Mouse (Mus musculus): ENCODE measurements around the gene Arhgap27. TPM values are rescaled to one million over a fixed set of nuclear protein-coding genes. Genes with fewer than 3 reads are reported as not detected.

The Arhgap27 gene
- total RNA-seq (2023), result 100 to 1,000 TPM; 109 to 119 TPM

DNA sequence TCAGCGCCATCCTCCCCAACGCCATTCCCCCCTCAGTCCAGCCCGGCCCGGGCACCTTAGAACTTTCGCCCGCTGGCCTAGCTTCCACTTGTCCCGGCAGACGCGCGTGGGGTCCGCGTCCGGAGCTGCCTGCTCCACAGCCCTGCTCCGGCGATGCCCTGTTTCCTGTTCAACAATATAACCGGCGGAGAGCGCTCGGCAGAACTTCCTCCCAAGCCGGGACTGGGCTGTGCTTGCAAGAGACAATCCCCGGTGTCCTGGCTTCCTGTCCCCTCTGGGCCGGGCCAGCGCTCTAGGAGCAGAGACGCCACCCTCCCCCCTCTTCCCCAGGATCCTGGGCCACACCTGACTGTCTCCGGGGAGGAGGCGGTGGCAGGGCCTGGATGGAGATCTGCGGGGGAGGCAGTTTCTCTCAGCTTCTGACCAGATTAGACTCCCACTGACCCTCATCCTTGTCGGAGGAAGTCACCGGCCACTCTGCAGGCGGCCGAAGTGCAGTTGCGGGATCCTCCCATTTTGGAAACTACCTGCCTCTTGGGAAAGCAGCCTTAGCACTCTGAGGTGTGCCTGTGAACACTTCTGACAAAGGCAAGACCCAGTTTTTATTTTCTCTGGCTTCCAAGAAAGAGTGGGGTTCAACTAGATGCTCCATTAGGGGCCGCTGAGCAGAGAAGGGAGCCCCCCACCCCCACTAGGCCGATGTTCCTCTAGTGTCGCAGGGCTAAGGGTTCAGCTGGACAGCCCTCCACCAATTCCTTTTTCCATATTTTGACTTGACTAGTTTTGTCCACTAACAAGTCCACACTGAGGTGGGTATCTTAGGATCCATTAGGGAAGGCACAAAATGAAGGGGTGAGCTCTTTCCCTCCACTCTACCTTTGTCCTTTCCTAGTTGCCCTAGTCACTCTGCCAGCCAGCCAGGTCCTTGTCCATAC is at the start of gene Arhgap27:
Gene Arhgap27 (minus strand): TSS at position 479 of the 935 bp plus-strand sequence.

DNA sequence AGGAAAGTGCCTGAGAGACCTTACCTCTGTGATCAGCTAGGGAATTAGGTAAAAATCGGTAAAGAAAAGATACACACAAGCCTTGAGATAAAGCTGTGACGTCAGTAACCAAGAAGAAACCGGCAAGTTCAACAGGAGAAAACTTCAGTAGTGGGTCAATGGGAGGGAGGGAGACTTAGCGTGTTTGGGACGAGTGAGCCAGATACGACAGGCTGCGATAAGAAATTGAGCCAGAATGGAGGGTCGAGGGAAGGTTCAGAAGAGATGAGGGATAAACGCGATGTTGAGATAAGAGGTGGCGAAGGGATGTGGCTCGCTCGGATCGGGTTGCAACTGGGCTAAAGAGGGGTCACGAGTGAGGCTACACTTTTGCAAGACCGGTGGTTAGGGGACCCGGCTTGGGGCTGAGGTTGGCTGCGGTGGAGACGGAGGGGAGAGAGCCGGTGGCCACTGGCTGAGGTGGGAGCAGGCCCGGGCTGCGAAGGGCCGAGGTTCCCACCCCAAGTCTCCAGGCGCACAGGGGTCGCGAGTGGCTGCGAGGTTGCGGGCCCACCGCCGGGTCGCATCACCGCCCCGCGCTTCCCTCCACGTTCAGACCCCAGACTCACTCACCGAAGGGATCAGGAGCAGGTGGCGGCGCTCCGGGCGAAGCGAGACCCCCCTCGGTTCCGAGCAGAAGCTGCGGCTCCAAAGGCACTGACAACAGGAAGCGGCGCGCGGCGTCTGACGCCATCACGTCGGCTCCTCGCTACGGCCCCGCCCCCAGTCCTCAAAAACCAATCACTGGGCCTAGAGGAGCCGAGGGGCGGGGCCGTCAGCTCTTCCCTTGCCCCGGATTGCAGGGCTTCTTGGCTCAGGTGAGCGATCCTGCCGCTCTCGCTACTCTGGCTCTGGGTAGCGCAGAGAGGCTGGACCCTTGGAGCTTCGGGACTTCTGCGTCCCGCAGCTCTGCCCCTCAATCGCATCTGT is 48.8 kb upstream of the Arhgap27 start, which contains the start of gene Plekhm1:
Gene Plekhm1 (minus strand): TSS at position 707 of the 969 bp plus-strand sequence.

Other genes starting within 250 kb of the Arhgap27 start
- 10 to 100 TPM; 47.5 to 61.8 TPM for gene Hexim1, start 247.5 kb downstream of the Arhgap27 start, total RNA-seq (2023)
- 1 to 10 TPM; 2.7 to 3.8 TPM for gene Hexim2, start 231.3 kb downstream of the Arhgap27 start, total RNA-seq (2023)
- gene Fmnl1, start 192.6 kb downstream of the Arhgap27 start, total RNA-seq (2023), result 100 to 1,000 TPM; 741 to 825 TPM
- gene 1700023F06Rik, start 155.1 kb downstream of the Arhgap27 start, total RNA-seq (2023), result not detected
- gene Spata32, start 145.3 kb downstream of the Arhgap27 start, total RNA-seq (2023), result not detected
- 100 to 1,000 TPM; 113 to 117 TPM for gene Map3k14, start 96.2 kb downstream of the Arhgap27 start, total RNA-seq (2023)
- gene Plekhm1, start 49.0 kb upstream of the Arhgap27 start, total RNA-seq (2023), result 10 to 100 TPM; 51.0 to 54.5 TPM
- not detected for gene Lrrc37a, start 140.9 kb upstream of the Arhgap27 start, total RNA-seq (2023)